Mouse (Mus musculus) spleen, adult 2 months (tissue): ENCODE data around the gene Exoc6.

Experiments
- CTCF ChIP-seq: fragments of 200-500 bp; IDR thresholded peaks from 2 replicates; pipeline ENCODE4 v1.5.1; 2011; ENCODE audit warnings: mild to moderate bottlenecking, inconsistent platforms; ENCODE audit not compliant: insufficient read depth, insufficient read length, insufficient replicate concordance; ENCODE audit errors: extremely low read depth
- POLR2A ChIP-seq: fragments of 200-500 bp; IDR thresholded peaks from 2 replicates; pipeline ENCODE4 v1.6.1; 2011; ENCODE audit warnings: low read depth, low read length, inconsistent platforms

DNA sequence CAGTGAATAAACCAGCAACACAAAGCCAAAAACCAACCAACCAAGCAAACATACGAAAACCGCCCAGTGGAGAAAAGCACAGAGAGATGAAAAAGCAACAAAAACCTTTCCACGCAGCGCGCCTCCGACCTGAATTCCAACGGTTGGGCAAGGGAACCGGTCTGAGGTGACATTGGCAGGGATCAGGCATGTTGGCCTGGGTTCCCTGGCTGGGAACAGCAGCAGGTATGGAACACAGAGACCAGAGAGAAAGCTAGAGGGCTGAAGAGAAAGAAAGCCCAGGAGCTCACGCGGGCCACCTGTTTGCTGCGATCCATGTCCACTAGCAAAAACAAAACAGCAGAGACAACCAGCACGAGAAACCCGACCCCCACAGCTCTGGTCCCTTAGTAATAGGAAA is 144.9 kb downstream of the Exoc6 start:
- TF ChIP-seq CTCF (no peak), POLR2A (no peak)
